Mouse (Mus musculus) c-Kit-negative CD71-positive TER-119-positive erythroid progenitor cells, embryonic 14.5 days (primary cell): ENCODE results near the gene Ankrd50.

Source experiments
- DNase-seq: peaks from one replicate; pipeline ENCODE4 v3.0.0-alpha.2; 2013; ENCODE audit warnings: low read depth, low spot score

Ankrd50 gene

GRCm38 (mm10) chr3:38466139-38466538 lies 18.5 kb downstream of the Ankrd50 start:
- DNase-seq = no peak

DNA sequence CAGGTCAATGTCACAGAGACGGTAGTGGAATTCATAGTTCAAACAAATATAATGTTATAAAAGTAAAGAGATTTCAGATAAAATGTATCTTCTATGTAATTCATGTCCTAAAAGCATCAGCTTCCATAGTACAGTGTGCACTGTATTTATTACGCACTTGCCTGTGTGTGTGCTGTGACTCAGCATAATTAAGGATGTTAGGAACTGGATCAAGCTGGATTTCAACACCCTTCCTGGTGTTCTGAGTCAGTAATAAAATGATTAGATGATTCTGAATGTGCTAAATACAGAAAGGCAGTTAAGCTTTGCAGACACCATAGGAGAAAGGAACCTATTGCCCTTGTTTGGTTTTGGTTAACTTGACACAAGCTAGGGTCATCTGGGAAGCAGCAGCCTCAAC lies 21.5 kb downstream of the Ankrd50 start:
- no peak for DNase-seq

- no peak for DNase-seq
Measured at GRCm38 (mm10) chr3:38461742-38462141, 22.9 kb downstream of the Ankrd50 start.

DNA sequence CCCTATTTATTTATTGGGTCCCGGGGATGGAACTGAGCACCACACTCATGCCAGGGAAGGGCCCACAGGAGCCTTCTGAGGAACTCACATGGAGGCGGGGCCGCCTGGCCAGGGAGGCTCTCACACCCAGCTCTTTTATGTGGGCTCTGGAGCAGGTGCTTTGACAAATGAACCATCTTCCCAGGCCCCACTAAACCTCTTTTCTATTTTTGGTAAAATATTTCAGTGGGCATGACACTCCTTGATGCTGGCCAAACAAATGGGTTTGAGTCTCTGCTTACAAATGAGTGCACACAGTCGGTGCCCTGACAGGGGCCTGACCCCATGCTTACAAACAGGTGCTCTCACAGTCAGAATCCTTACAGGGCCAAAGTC lies 24.4 kb downstream of the Ankrd50 start:
- no peak for DNase-seq

GRCm38 (mm10) chr3:38459507-38460249 lies 25.0 kb downstream of the Ankrd50 start:
- DNase-seq = no peak

DNA sequence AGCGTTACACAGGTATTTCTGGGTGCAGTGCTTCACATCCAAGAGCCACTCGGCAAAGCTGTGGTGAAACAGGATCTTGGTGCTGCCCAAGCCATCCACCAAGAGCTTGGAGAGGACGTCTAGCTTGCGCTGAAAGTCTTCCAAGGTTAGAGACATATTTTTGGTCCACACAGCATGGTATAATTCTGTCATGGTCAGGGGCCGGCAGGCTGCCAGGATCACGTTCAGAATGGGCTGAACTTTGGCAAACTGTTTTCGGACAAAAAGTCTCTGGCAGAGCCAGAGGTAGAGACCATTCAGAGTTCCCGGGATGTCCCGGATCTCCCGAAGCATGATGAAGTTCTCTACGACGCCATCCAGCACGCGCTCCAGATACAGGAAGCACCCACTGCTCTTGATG lies 27.6 kb downstream of the Ankrd50 start:
- DNase-seq = no peak

- DNase-seq = no peak
Measured at GRCm38 (mm10) chr3:38452199-38452598, 32.4 kb downstream of the Ankrd50 start.

GRCm38 (mm10) chr3:38446586-38446985 lies 38.1 kb downstream of the Ankrd50 start:
- no peak for DNase-seq

- no peak for DNase-seq
Measured at GRCm38 (mm10) chr3:38443875-38444274, 40.8 kb downstream of the Ankrd50 start.

- no peak for DNase-seq
Measured at GRCm38 (mm10) chr3:38440564-38440991, 44.1 kb downstream of the Ankrd50 start.

DNA sequence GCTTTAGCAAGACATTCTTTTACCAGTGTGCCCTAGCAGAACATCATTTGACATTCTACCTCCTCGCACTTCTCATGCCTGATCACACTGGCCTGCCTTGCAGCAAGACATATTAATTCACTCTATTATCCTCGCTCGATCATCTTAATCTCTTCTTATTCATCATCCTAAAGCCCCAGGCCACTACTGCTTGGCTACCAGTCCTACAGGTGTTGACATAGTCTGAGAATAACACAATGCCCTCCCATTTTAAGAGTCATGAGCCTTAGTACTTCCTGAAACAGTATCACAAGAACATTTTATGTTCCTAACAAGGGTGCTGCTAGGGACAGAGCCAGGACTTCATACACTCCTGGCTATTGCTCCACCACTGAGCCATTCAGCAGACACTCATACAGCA lies 48.0 kb downstream of the Ankrd50 start:
- no peak for DNase-seq

GRCm38 (mm10) chr3:38435828-38436227 lies 48.8 kb downstream of the Ankrd50 start:
- no peak for DNase-seq

DNA sequence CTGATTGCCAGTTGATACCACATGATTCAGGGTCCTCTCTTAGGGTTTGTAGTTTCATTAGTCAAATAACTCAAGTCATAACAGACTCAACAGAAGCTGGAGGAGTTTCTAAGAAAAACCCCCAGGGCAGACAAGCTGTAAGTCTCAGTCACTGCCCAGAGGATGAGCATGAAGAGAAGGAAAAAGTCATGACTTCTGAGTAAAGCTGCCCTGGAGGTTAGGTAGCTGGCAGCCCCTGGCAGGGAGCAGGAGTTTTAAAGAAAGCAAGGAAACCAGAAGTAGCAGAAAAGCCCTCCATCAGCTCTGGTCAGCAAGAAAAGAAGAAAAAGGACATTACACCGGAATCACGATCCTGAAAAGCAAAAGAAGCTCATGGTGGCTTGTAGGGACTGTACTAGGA lies 50.2 kb downstream of the Ankrd50 start:
- no peak for DNase-seq

DNA sequence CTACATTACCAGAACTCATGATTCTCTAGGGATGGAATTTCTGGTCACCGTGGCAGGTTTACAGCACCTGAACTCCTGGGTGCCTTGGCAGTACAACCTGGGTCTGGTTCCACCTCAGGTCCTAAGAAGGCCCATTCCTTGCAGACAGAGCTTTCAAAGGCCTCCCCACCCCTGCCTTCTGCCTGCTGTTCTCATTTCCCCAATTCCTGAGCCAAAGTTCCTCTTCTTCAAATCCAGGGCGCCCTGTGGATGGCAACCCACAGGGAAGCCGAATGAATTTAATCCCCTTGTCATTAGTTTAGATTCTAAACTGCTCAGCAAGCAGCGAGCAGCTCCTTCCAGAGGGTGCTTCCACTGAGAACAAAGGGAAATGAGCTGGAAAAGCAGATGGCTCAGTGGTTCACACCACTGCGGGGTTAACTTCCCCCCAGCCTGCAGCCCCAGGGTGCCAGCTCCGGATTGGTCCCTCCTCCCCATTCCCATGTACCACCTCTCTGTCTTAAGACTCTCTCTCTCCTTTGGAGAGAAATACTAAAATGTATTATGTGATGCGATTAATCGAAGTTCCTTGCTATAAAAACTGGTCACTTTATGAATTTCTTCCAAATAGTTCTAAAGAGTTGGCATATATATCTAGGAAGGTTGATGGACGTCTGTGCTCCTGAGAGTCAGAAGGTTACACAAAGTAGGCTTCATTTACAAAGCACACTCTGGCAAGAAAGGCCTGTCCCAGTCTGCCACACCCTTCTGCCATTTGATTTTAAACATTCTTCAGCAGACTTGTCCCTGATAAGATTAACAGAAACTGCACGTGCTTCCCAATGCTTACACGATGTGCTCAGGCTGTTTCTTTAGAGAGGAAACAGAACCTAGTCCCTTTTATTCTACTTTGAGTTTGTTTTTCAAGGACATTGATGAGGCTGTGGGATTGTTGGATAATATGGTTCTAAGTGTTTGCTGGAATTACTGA lies 50.9 kb downstream of the Ankrd50 start:
- DNase-seq = no peak

- DNase-seq = no peak
Measured at GRCm38 (mm10) chr3:38431461-38431860, 53.2 kb downstream of the Ankrd50 start.

DNA sequence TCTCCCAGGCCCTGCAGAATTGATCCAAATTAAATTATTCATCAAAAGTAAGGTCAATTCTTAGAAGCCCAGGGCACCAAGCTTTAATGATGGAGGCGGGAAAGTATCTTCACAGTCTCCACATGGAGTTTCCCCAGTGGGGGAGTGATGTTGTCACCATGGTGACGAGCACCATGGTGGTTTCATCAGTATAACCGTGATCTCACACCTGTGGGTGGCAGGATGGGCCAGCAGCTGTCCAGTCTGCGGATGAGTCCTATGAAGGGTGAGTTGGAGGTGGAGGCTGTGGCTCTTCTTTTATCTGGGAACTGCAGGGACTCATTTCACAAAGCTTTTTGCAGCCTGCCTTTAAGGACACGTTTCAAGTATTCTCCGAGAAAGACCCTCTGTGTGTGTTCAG lies 53.6 kb downstream of the Ankrd50 start:
- DNase-seq = no peak

DNA sequence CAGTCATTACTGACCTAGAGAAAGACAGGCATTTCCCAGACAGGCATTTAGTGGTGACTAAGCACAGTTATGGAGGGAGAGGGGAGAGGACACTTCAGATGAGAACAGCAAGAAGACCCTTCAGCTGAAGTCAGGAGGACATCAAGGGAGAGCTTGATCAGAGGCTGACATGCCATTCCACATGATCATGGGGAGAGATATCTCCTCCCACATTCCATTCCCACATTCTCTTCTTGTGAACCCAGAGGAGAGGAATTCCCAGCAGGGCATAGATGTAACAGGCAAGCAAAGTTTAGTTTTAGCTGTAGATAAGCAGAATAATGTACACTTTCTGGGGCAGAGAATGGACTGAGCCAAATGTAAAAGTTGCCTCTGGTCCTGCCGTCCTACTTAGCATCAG lies 57.4 kb downstream of the Ankrd50 start:
- DNase-seq = no peak

GRCm38 (mm10) chr3:38423966-38424365 lies 60.7 kb downstream of the Ankrd50 start:
- no peak for DNase-seq

GRCm38 (mm10) chr3:38419896-38420295 lies 64.7 kb downstream of the Ankrd50 start:
- DNase-seq = no peak

DNA sequence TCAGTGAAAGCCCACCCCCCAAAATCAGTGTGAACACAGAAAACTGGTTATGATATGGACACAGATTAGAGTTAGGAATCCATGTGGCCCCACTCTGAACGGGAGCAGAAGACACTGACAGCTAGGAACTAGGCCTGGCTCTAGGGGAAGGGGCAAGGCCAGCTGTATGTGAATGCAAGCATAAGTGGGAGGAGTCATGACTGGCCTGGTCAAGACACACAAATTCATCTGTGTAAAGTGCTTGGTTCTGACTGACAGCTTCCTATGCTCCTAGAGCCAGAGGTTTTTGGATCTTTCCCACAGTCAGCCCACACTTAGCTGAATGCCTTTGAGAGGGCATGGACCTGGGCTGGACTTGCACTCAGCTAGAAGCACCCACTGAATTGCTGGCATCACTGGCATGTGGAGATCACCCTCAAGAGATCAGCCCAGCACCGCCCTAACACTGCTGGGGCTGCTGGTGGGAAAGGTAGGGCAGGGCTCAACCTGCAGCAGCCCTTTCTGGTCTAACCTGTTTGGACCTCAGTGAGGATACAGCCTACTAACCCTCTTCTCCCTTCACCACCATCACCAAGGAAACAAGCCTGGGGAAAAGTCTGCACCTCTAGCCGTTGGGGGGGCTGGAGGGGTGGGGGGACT lies 69.2 kb downstream of the Ankrd50 start:
- DNase-seq = no peak
